Mouse (Mus musculus) neural tube, embryonic 14.5 days (tissue): Measurements from ENCODE around the gene Gdpd5. TPM values are rescaled to one million over a fixed set of nuclear protein-coding genes. Genes with fewer than 3 reads are reported as not detected.

Source experiments
- ATAC-seq: fragments of 200-750 bp; cut with Nextera tagmentation; 2 replicates; pipeline ENCODE4 v1.8.0; 2017; ENCODE audit warnings: low read depth, mild to moderate bottlenecking, moderate TSS enrichment, moderate library complexity
- H3K27ac ChIP-seq: fragments of 300-500 bp; sonication (generic); 2 replicates; pipeline ENCODE4 v1.5.1; 2014; ENCODE audit warnings: low read depth, mild to moderate bottlenecking, control low read depth, low read length, moderate library complexity, mixed read lengths
- H3K27me3 ChIP-seq: fragments of 300-500 bp; sonication (generic); 2 replicates; pipeline ENCODE4 v1.6.1; 2014; ENCODE audit warnings: low read length; ENCODE audit not compliant: control insufficient read depth, insufficient read depth
- H3K36me3 ChIP-seq: fragments of 300-500 bp; sonication (generic); 2 replicates; pipeline ENCODE4 v1.6.1; 2014; ENCODE audit warnings: low read length, mixed read lengths; ENCODE audit not compliant: control insufficient read depth, insufficient read depth
- H3K4me1 ChIP-seq: fragments of 300-500 bp; sonication (generic); 2 replicates; pipeline ENCODE4 v1.6.1; 2014; ENCODE audit warnings: low read length; ENCODE audit not compliant: control insufficient read depth, insufficient read depth
- H3K4me2 ChIP-seq: fragments of 300-500 bp; sonication (generic); 2 replicates; pipeline ENCODE4 v1.6.1; 2014; ENCODE audit warnings: mild to moderate bottlenecking, low read depth, low read length, control low read depth
- H3K4me3 ChIP-seq: fragments of 300-500 bp; sonication (generic); 2 replicates; pipeline ENCODE4 v1.5.1; 2014; ENCODE audit warnings: low read depth, low read length, control low read depth, mixed read lengths
- H3K9ac ChIP-seq: fragments of 300-500 bp; sonication (generic); replicated peaks from 2 replicates; pipeline ENCODE4 v1.6.1; 2014; ENCODE audit warnings: low read depth, mild to moderate bottlenecking, control low read depth, low read length, mixed read lengths
- H3K9me3 ChIP-seq: fragments of 300-500 bp; sonication (generic); 2 replicates; pipeline ENCODE4 v1.6.1; 2016; ENCODE audit warnings: low read length; ENCODE audit not compliant: control insufficient read depth
- WGBS: fragments of 180-500 bp; shearing (Covaris S2); extraction: QIAGEN DNeasy Blood & Tissue Kit; methylation state at CpG from one replicate; pipeline ENCODE4 v1.1.7; 2014; 5-methylcytosine and 5-hydroxymethylcytosine counted together
- polyA plus RNA-seq: library from polyadenylated mRNA; unstranded; fragments of >200 nt; fragmentation: Nextera tagmentation; extraction: Ambion mirVana; gene quantifications from 2 replicates; pipeline ENCODE4 v1.2.1, GENCODE M21; 2014

Gene Gdpd5
- polyA plus RNA-seq, 1 experiment from 2014 or later = 38.1 TPM

- H3K4me3 ChIP-seq = no peak overlapping the region
- WGBS = 29% methylated on average over 8 of the region's 8 CpGs
- H3K27ac ChIP-seq = no peak overlapping the region
- H3K27me3 ChIP-seq = no peaks in the 10 kb centered on the region
- no peak overlapping the region for H3K4me2 ChIP-seq
- no peaks in the 10 kb centered on the region for H3K9me3 ChIP-seq
- no peak for ATAC-seq
- no peak overlapping the region for H3K9ac ChIP-seq
- no peaks in the 10 kb centered on the region for H3K4me1 ChIP-seq
- no peaks in the 10 kb centered on the region for H3K36me3 ChIP-seq
These were observed 24.4 kb downstream of the Gdpd5 start for GRCm38 (mm10) chr7:99405386-99406155.

GRCm38 (mm10) chr7:99407598-99407997 lies 26.4 kb downstream of the Gdpd5 start:
- H3K4me2 ChIP-seq = no peak overlapping the region
- H3K9me3 ChIP-seq = no peaks in the 10 kb centered on the region
- 81% methylated on average over 2 of the region's 2 CpGs for WGBS
- H3K4me1 ChIP-seq = no peaks in the 10 kb centered on the region
- no peak overlapping the region for H3K4me3 ChIP-seq
- H3K27ac ChIP-seq = no peak overlapping the region
- H3K36me3 ChIP-seq = 0 out of 2 replicates have a peak, but pooled peaks cover 5% of the 10 kb centered on the region
- no peaks in the 10 kb centered on the region for H3K27me3 ChIP-seq
- H3K9ac ChIP-seq = no peak overlapping the region
- no peak for ATAC-seq

GRCm38 (mm10) chr7:99409441-99410222 lies 28.4 kb downstream of the Gdpd5 start:
- H3K27ac ChIP-seq = 0 out of 2 replicates have a peak overlapping the region, but pooled peaks have one; percentile 11
- H3K4me1 ChIP-seq = no peaks in the 10 kb centered on the region
- peaks cover 5% of the 10 kb centered on the region; the same call in 1 of the 2 replicates for H3K36me3 ChIP-seq
- no peak overlapping the region for H3K4me2 ChIP-seq
- H3K9ac ChIP-seq = no peak overlapping the region
- no peaks in the 10 kb centered on the region for H3K9me3 ChIP-seq
- no peak for ATAC-seq
- no peaks in the 10 kb centered on the region for H3K27me3 ChIP-seq
- WGBS = 75% methylated on average over 8 of the region's 8 CpGs
- H3K4me3 ChIP-seq = no peak overlapping the region

- H3K27me3 ChIP-seq = no peaks in the 10 kb centered on the region
These were observed 29.1 kb downstream of the Gdpd5 start for GRCm38 (mm10) chr7:99410315-99410714.

GRCm38 (mm10) chr7:99411047-99411779 lies 30.0 kb downstream of the Gdpd5 start:
- no peak overlapping the region for H3K27ac ChIP-seq
- no peaks in the 10 kb centered on the region for H3K27me3 ChIP-seq
- H3K4me3 ChIP-seq = no peak overlapping the region
- no peak overlapping the region for H3K9ac ChIP-seq
- H3K4me2 ChIP-seq = no peak overlapping the region
- no peaks in the 10 kb centered on the region for H3K4me1 ChIP-seq
- WGBS = 50% methylated on average over 6 of the region's 6 CpGs
- no peaks in the 10 kb centered on the region for H3K9me3 ChIP-seq
- H3K36me3 ChIP-seq = peaks cover 8% of the 10 kb centered on the region; the same call in 1 of the 2 replicates
- ATAC-seq = no peak

More at GRCm38 (mm10) chr7:99410315-99410714, 29.1 kb downstream of the Gdpd5 start:
- Histone ChIP-seq H3K36me3 (peaks cover 8% of the 10 kb centered on the region; the same call in 1 of the 2 replicates), H3K9ac (no peak overlapping the region), H3K4me1 (no peaks in the 10 kb centered on the region), H3K4me2 (no peak overlapping the region), H3K9me3 (no peaks in the 10 kb centered on the region), H3K4me3 (no peak overlapping the region), H3K27ac (no peak overlapping the region)
- 82% methylated on average over 9 of the region's 9 CpGs for WGBS
- no peak for ATAC-seq

- H3K36me3 ChIP-seq = peaks cover 8% of the 10 kb centered on the region; the same call in 1 of the 2 replicates
- no peaks in the 10 kb centered on the region for H3K4me1 ChIP-seq
- 89% methylated on average over 4 of the region's 4 CpGs for WGBS
- H3K27me3 ChIP-seq = no peaks in the 10 kb centered on the region
- ATAC-seq = no peak
- no peak overlapping the region for H3K4me3 ChIP-seq
- no peak overlapping the region for H3K27ac ChIP-seq
- no peak overlapping the region for H3K4me2 ChIP-seq
- H3K9me3 ChIP-seq = no peaks in the 10 kb centered on the region
- H3K9ac ChIP-seq = no peak overlapping the region
These were observed 33.8 kb downstream of the Gdpd5 start for GRCm38 (mm10) chr7:99415045-99415444.

- no peak overlapping the region for H3K4me2 ChIP-seq
- 80% methylated on average over 3 of the region's 3 CpGs for WGBS
- H3K27me3 ChIP-seq = no peaks in the 10 kb centered on the region
- H3K4me1 ChIP-seq = 0 out of 2 replicates have a peak, but pooled peaks cover 5% of the 10 kb centered on the region
- H3K4me3 ChIP-seq = no peak overlapping the region
- ATAC-seq = no peak
- no peaks in the 10 kb centered on the region for H3K9me3 ChIP-seq
- no peak overlapping the region for H3K27ac ChIP-seq
- 0 out of 2 replicates have a peak, but pooled peaks cover 3% of the 10 kb centered on the region for H3K36me3 ChIP-seq
- H3K9ac ChIP-seq = no peak overlapping the region
These were observed 38.1 kb downstream of the Gdpd5 start for GRCm38 (mm10) chr7:99419311-99419710.

- no peak overlapping the region for H3K27ac ChIP-seq
- H3K4me2 ChIP-seq = no peak overlapping the region
- no peak overlapping the region for H3K4me3 ChIP-seq
- H3K27me3 ChIP-seq = no peaks in the 10 kb centered on the region
- no peaks in the 10 kb centered on the region for H3K9me3 ChIP-seq
- no peak overlapping the region for H3K9ac ChIP-seq
- ATAC-seq = no peak
- WGBS = 60% methylated on average over 6 of the region's 6 CpGs
- peaks cover 14% of the 10 kb centered on the region for H3K4me1 ChIP-seq
- no peaks in the 10 kb centered on the region for H3K36me3 ChIP-seq
These were observed 39.8 kb downstream of the Gdpd5 start for GRCm38 (mm10) chr7:99421006-99421405.
